Mouse (Mus musculus): ENCODE results near the gene Pramel5. TPM values are rescaled to one million over a fixed set of nuclear protein-coding genes. Genes with fewer than 3 reads are reported as not detected.

The Pramel5 gene
- not detected in 2 replicates for polyA plus RNA-seq (2012; rRNA removed; ENCODE audit: low replicate concordance)

DNA sequence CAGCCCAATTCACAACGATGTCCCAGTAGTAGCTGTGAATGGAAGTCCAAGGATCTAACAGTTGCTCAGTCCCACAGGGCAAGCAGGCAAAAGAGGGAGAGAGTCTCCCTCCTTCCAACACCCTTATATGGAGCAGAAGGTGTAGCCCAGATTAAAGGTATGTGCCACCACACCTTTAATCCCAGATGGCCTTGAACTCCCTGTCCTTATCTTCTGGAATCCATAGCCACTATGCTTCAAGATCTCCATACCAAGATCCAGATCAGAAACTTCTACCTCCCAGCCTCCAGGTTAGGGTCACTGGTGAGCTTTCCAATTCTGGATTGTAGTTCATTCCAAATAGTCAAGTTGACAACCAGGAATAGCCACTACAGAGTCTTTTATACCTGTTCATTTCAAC lies at the start of gene Pramel5:
Gene Pramel5 (minus strand): TSS at position 101 of the 400 bp plus-strand sequence.

GRCm38 (mm10) chr4:144329949-144330348 lies 49.7 kb upstream of the Pramel5 start, which contains the start of gene Gm13128:
TSS of gene Gm13128 (plus strand) at chr4:144330249.

Other genes starting within 250 kb of the Pramel5 start
- gene Pramel4, start 221.4 kb downstream of the Pramel5 start, polyA plus RNA-seq (2012; rRNA removed; ENCODE audit: low replicate concordance): not detected in 2 replicates
- gene Gm13102, start 174.0 kb downstream of the Pramel5 start, polyA plus RNA-seq (2012; rRNA removed; ENCODE audit: low replicate concordance): not detected in 2 replicates
- not detected in 2 replicates for gene Oog3, start 117.8 kb downstream of the Pramel5 start, polyA plus RNA-seq (2012; rRNA removed; ENCODE audit: low replicate concordance)
- not detected in 2 replicates for gene Oog2, start 89.8 kb downstream of the Pramel5 start, polyA plus RNA-seq (2012; rRNA removed; ENCODE audit: low replicate concordance)
- gene C87977, start 67.2 kb downstream of the Pramel5 start, polyA plus RNA-seq (2012; rRNA removed; ENCODE audit: low replicate concordance): not detected in 2 replicates
- not detected in 2 replicates for gene Gm13128, start 49.8 kb upstream of the Pramel5 start, polyA plus RNA-seq (2012; rRNA removed; ENCODE audit: low replicate concordance)
- gene Gm13119, start 77.5 kb upstream of the Pramel5 start, polyA plus RNA-seq (2012; rRNA removed; ENCODE audit: low replicate concordance): not detected in 2 replicates
- gene Pramef20, start 97.4 kb upstream of the Pramel5 start, polyA plus RNA-seq (2012; rRNA removed; ENCODE audit: low replicate concordance): not detected in 2 replicates
- gene Pramef12, start 128.0 kb upstream of the Pramel5 start, polyA plus RNA-seq (2012; rRNA removed; ENCODE audit: low replicate concordance): 0.09 and 0.23 TPM in 2 replicates
- not detected in 2 replicates for gene 1700012P22Rik, start 158.3 kb upstream of the Pramel5 start, polyA plus RNA-seq (2012; rRNA removed; ENCODE audit: low replicate concordance)
- gene Gm9944, start 172.8 kb upstream of the Pramel5 start, polyA plus RNA-seq (2012; rRNA removed; ENCODE audit: low replicate concordance): not detected in 2 replicates
- gene Aadacl3, start 183.3 kb upstream of the Pramel5 start, polyA plus RNA-seq (2012; rRNA removed; ENCODE audit: low replicate concordance): not detected in 2 replicates
- not detected in 2 replicates for gene 9430007A20Rik, start 239.3 kb upstream of the Pramel5 start, polyA plus RNA-seq (2012; rRNA removed; ENCODE audit: low replicate concordance)

Measured in subcutaneous adipose tissue, adult 2 months (tissue).